Mouse (Mus musculus) T-cell, adult 2 months (primary cell): ENCODE measurements around the gene Entpd7.

Experiments
- DNase-seq: peaks from one replicate; pipeline ENCODE4 v3.0.0; 2022; ENCODE audit warnings: low spot score

Gene Entpd7

DNA sequence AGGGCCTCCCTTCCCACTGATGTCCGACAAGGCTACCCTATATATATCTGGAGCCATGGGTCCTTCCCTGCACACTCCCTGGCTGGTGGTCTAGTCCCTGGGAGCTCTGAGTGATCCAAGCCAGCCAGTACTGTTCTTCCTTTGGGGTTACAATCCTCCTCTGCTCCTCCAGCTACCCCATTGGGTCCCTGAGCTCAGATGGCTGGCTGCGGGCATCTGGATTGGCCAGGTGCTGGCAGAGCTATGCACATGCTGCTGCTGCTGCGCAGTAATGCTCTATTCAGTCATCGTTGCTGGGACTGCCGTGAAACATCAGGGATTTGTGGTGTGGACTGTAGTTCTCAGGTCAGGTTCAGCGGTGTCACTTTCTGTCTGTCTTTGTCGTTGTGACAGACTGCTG is 35.3 kb downstream of the Entpd7 start:
- no peak for DNase-seq

GRCm38 (mm10) chr19:43726510-43727146 is 37.2 kb downstream of the Entpd7 start:
- no peak for DNase-seq

GRCm38 (mm10) chr19:43729296-43730036 is 40.0 kb downstream of the Entpd7 start:
- DNase-seq = no peak

GRCm38 (mm10) chr19:43730037-43730428 is 40.6 kb downstream of the Entpd7 start:
- DNase-seq = no peak

DNA sequence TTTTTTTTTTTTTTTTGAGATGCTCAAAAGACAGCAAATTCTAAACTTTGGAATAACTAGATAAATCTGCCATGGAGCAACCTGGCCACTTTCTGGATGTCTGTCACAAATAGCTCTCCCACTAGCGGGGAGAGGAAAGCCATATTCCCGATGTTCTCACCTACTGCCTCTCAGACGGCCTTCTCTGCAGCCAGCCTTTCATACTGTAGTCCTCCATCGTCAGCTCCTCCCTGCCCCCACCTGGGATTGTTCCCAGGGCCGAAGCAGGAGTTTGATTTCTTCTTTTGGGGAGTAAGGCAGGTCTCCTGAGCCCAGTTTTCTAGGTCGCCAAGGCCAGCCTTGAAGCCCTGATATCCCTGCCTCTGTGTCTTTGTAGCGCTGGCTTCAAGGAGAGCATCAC is 41.7 kb downstream of the Entpd7 start:
- no peak for DNase-seq

GRCm38 (mm10) chr19:43738409-43738808 is 48.9 kb downstream of the Entpd7 start:
- DNase-seq = no peak

- DNase-seq = no peak
Observed at GRCm38 (mm10) chr19:43743401-43743800, 53.9 kb downstream of the Entpd7 start.

- DNase-seq = no peak
Observed at GRCm38 (mm10) chr19:43745740-43746139, 56.3 kb downstream of the Entpd7 start.

DNA sequence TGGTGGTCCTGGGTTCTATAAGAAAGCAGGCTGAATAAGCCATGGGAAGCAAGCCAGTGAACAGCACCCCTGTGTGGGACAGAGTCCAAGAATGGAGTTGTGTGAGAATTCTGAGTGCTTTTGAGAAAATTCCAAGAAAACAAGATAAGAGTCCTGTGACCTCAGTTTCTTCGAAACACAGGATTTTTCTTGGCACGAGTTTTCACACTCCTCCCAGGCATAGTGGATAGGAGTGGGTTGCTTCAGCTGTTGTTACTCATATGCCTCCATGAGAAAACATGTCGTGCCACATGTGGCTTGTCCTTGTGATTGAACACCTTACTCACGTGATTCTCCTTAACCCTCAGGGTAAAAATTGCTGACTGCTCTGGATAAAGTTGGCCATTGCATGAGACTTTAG is 58.4 kb downstream of the Entpd7 start:
- DNase-seq = no peak

DNA sequence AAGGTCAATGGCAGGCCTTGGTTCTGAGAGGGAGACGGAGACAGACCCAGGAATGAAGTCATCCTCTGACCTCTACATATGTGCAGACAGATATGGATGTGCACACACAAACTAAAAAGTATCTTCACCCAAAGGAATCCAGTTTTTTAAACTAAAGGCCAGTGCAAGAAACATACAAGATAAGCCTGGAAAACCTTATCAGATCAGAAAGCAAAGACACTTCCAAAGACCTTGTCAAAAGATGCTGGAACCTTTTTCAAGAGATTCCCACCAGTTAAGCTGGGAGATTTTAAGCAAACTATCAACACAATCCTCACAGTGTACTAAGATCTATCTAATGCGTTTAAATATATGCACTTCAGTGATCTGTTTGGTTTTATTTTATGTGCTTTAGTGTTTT is 60.5 kb downstream of the Entpd7 start:
- no peak for DNase-seq

GRCm38 (mm10) chr19:43752489-43753225 is 63.2 kb downstream of the Entpd7 start, which contains the start of the genes Cutc and Cox15:
TSS of gene Cutc (plus strand) at chr19:43752996.
TSS of gene Cox15 (minus strand) at chr19:43753000.
- DNase-seq = peak; percentile 96

GRCm38 (mm10) chr19:43753226-43753835 is 63.9 kb downstream of the Entpd7 start:
- peak; percentile 90 for DNase-seq

DNA sequence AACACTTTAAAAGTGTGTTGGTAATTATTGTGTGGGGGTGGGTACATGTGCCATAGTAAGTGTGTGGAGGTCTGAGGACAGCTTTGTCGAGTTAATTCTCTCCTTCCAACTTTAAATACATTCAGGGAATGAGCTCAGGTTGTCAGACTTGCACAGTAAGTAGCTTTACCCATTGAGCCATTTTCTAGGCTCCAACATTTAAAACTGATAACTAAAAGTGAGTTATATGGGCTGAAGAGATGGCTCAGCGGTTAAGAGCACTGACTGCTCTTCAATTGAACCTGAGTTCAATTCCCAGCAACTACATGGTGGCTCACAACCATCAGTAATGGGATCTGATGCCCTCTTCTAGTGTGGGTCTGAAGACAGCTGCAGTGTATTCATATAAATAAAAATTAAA is 64.8 kb downstream of the Entpd7 start:
- no peak for DNase-seq

GRCm38 (mm10) chr19:43754872-43755271 is 65.4 kb downstream of the Entpd7 start:
- DNase-seq = no peak

GRCm38 (mm10) chr19:43760504-43760903 is 71.0 kb downstream of the Entpd7 start:
- peak; percentile 66 for DNase-seq

GRCm38 (mm10) chr19:43761543-43762256 is 72.2 kb downstream of the Entpd7 start:
- no peak for DNase-seq

GRCm38 (mm10) chr19:43762410-43762809 is 72.9 kb downstream of the Entpd7 start:
- no peak for DNase-seq

DNA sequence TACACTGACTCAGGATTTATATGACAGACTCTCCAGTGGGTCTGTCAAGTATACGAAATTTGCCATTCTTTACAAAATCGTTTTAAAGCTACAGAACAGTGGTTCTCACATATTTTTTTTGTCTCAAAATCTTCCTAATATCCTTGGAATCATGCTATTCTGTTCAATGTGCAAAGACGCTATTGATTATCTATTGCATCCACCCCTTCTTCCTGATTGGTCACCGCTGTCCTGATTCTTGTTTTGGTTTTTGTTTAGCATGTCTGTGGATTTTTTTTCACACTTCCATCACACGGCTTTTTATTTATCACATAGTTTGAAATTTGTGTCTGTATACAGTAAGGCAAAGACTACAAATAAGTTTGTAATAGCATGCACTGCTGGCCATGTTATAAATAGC is 77.0 kb downstream of the Entpd7 start:
- no peak for DNase-seq

DNA sequence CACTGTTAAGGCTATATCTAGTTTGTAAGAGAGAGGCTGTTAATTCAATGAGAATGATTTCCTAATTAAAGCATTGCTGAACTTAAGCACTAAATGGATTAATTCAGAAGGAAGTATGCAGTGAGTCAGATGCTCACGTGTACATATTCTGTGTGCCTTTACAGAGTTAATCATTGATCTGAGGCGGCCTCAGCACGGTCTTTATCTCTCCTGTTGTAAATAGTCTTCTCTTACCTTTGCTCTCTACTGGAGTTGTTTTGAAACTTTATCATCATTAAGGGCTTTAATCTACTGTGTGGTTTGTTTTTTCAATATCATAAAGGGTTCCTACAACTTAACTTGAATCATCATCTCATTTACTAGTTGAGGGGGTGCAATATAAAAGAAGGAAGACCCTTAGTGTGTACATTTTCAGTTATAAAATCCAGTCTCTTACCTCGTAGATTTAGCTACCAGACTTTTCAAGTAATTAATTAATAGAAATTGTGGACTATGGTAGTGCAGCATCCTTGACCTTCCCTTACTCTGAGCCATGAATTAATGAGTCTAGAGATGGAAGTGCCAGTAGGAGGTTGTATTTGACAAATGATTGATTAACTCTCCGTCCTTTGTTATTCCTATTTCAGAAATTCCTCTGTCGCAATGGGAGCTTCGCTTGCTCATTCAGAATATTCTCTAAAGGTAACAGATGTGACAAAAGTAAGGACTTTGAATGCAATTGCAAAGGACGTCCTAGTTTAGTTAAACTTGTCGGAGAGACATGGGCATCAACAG is 78.3 kb downstream of the Entpd7 start:
- DNase-seq = no peak

GRCm38 (mm10) chr19:43769366-43769960 is 80.0 kb downstream of the Entpd7 start:
- DNase-seq = no peak

DNA sequence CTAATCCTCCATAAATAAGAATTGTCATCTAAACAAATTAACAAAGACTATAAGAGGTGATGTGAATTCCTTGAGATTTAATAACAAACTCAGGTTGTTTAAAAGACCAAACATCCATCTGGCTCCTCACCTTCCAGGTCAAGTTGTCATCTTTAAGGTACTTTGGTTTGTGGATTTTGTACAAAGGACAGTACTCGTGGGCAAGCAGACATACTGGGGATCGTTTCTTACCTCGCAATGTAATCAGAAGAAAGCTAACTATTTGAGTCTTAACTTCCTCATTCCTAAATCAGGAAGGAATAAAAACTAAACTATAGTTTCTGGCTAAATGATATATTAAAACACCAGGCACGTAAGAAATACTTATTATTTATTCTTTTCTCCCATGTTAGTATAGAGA is 81.1 kb downstream of the Entpd7 start:
- DNase-seq = no peak
